Mouse (Mus musculus) embryo, embryonic 9.5 days (tissue): ENCODE data around the gene Serhl.

Source experiments
- DNase-seq: peaks from one replicate; pipeline ENCODE4 v3.0.0-alpha.2; 2017; ENCODE audit errors: extremely low spot score

The Serhl gene

DNA sequence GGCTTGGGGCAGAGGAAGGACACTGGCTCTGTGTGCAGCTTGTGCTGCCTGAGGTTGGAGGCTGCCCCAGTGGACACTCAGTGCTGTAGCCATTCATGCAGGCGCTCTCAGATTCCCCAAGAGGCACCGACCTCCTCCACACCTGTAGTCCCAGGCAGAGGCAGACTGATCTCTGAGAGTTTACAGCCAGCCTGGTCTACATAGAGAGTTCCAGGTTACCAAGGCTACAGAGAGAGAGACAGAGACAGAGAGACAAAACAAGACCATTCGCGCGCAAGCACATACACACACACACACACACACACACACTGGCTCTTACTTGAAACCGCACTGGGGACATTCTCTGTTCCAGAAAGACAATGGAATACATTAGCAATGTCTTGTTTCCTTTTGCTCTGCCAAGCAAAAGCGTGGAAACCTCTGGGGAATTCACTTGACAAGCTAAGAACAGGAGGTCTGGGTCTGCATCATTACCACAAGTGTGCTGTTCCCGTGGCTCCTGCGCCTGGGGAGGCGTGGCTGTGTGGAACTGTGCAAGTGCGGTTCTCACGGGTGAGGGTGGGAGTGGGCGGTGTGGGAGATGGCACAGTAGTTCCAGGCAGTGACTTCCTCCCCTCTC, 5.2 kb upstream of the Serhl start:
- DNase-seq: no peak

DNA sequence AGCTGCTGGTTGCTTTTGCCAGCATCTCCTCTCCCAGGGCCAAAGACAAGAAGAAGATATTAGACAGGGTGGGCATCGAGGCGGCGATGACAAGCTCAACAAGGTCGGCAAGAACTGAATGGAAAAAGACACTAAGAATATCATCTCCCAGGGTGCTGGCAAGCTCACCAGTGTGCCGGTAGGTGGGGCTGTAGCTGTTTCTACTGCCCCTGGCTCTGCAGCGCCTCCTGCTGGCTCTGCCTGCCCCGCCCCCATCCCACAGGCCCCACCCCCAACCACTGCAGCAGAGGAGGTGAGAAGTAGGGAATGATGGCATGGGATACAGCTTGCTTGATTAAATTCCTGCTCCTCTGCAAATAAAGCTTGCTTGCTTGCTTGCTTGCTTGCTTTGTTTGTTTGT, 3.4 kb upstream of the Serhl start:
- peak; percentile 55 for DNase-seq

DNA sequence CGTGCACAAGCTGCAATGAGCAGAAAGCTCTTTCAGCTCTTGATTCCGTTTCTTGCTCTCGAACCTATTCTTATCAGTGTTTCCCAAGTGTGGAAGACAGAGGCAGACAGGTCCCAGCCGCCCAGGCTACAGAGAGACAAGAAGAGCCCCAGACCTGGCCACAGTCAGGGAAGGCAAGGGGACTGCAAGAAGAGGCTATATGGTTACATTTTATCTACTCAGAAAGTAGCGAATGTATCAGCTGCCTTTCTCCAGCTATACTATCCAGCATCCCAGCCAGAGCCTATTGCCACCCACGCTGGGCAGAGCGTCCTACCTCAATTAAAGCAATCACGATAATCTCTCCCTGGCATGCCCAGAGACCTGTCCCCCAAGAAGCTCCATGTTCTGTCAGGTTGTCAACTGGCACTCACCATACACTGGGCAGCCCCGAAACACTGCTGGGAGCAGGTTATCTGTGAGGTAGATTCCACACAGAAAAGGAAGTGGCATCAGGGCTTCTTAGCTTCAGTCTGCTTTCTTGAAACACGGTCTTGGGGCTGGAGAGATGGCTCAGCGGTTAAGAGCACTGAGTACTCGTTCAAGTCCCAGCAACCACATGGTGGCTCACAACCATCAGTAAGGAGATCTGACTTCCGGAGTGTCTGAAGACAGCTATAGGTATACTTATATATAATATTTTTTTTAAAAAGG, 2.5 kb upstream of the Serhl start:
- DNase-seq: no peak

DNA sequence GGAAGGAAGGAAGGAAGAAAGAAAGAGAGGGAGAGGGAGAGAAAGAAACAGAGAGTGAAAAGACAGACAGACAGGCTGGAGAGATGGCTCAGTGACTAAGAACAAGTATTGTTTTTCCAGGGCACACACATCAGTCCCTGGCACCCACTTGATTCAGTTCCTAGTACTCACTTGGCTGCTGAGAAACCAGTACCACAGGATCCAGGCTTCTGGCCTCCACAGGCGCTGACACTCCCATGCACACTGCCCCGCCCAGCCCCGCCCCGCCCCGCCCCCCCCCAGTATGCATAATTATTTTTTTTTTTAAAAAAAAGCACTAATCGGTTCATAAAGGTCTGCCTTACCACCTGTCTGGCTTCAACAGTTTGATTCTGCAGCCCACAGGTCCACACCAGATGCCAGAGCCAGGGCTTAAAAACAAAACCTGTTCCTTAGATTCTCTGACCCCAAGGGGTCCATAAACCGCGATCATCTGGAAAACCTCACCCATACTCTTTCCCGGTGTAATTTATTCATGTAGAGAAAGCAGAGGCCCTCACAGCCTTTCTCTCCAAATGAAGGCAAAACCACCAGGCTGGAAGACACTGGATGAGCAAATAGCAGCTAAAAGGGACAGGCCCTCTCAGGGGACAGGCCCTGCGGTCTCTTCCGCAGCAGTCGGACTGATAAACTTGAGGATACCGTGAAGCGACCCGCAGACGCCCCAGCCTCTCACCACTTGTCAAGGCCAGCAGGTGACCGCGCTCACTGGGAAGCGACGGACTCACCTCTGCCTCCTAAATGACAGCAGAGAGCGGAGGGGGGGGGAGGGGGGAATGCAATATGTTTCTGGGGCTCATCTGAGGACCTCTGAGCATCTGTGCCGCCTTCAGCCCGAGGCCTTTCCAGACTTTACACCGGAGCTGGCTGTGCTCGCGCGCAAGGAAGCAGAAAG, 544 bp upstream of the Serhl start:
- DNase-seq: no peak

DNA sequence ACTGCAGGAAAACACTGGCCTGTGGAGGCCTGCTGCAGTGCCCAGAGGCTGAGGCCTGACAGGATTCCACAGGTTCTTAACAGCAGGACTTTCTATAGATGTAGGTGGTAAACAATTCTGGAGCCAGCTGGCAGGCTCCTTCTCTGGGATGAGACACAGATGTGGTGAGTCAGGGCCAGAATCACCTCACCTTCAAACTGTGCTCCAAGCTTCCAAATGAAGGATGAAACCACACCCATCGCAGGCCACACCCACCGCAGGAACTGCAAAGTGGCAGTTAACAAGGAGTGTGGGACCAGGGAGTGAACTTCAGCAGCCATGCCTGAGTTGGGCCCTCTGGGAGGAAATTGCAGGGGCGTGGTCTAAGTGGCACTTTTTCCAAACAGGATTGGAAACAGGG, 1.6 kb downstream of the Serhl start:
- DNase-seq: no peak

DNA sequence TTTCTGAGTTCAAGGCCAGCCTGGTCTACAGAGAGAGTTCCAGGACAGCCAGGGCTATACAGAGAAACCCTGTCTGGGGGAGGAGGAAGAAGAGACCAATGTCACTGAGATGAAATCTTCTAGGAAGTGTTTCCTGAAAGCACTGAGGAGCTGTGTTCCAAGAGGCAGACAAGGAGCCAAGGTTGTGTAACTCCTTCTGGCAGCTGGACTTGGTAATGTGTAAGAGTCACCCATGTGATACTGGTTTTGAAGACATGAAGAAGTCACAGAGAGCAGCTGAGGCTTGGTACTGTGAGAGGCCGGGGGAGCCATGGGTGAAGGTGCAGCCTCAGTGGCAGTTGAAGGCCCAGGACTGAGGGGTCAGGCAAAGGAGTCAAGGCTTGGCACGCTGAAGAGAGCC, 4.4 kb downstream of the Serhl start:
- DNase-seq: no peak

DNA sequence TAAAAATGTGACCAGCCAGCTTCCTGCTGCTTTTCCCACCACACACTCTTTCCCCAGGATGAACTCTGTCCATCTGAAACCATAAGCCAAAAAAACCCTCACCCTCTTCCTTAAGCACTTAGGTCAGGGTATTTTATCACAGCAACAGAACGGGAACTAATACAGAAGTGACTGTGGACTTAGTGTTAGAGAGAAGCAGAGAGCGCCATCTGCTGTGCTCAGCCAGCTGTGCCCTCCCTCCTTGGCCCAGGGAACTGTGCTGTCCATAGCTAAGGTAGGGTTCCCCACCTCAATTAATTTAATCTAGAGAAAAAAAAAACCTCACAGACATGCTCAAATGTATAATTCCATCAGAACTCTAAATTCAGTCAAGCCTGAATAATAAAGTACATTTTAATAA, 6.6 kb downstream of the Serhl start:
- DNase-seq: no peak

DNA sequence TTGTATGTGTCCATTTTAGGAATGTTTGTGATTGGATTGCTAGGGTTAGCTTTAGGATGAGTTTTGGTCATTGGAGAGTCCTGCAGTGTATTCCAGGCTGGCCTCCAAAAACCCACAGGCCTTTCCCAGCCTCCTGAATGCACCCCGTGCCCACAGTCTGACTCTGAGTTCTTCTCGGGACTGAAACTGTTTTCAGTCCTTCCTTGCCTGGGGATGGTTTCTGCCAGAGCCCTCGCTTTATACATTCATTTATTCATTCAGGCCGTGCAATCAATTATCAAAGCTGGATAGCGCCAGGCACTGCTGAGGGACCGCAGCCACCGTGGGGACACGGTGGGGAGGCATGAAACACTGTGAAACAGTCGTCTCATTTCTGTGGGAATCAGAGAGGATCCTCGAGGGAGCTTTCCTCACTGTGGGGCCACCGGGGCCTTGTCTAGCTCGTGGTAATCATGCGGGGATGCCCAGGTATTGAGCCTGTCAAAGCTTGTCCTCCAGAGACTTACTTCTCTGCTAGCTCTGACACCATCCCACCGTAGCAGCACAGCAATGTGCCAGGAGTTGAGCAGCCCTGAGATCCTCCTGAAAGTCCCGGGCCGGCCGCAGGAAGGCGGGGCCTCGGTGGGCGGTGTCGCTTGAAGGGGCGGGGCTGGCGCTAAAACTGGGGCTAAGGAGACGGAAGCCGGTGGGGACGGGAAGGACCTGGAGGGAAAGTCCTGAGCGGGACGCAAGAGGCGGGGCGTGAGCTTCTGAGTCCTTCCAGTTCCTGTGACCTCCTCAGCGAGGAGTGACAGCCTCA, 10.4 kb downstream of the Serhl start:
- peak; percentile 94 for DNase-seq

DNA sequence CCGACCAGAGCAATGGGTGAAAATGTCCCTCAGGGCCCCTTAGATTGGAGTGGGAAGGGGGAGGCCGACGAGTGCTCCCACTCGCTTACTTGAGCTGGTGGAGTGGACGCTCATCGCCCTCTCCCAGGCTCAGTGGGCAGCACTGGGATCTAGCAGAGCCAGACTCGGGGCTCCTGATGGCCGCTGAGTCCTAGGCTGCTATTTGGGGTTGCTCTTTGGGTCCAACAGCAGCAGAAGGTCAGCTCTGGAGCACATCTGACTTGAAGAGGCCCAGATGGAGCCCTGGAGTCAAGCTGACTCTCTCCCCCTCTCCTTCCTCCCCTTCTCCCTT, 11.0 kb downstream of the Serhl start:
- no peak for DNase-seq

DNA sequence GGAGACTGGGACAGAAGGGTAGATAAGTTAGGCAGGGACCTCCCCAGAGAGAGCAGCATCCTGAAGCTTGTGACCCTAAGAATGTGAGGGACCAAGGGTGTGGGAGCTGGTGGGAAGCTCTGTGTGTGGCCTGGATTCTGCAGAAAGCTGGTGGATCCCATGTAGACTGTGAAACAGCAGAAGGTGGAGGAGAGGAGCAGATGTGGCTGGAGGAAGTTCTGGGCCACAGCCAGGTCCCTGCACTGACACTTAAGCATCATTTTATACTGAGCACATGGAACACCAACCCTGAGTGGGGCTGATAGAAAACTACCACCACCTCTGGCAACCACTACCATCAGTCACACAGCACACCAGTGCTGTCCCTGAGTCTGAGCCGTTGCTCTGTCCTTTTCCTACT, 13.8 kb downstream of the Serhl start:
- DNase-seq: no peak

DNA sequence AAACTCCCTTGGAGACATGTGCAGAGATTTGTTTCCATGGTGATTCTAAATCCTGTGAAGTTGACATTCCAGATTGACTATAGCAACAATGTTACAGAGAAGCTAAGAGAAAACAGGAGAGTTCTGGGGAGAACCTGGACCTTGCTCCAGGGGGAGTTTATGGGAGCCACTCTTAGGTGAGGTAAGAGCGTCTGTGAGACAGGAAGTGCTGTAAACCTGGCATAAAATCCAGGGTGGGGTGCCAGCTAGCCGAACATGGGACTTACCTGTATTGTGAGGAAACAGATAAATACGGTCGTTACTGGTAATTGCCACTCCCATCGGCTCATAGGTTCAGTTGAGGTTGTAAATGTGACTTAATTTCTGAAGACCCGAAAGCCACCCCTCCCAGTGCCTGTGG, 17.1 kb downstream of the Serhl start:
- DNase-seq: no peak

DNA sequence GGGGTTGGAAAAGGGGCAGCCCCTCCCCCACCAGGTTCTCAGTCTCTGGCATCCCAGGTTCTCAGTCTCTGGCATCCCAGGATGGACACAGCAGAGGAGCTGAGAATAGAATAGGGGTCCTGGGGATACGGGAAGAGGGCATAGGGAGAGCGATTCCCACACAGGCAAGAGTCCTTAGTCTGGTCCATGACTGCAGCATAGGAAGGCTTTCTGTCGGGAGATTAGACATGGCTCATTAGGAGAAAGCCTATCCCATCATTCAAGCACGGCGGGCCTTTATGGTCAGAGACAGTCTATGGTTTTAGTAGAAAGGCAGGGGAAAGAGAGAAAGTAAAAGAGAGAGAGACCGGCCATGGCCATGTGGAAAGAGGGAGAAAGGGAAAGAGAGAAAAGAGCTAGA, 18.5 kb downstream of the Serhl start:
- DNase-seq: no peak

DNA sequence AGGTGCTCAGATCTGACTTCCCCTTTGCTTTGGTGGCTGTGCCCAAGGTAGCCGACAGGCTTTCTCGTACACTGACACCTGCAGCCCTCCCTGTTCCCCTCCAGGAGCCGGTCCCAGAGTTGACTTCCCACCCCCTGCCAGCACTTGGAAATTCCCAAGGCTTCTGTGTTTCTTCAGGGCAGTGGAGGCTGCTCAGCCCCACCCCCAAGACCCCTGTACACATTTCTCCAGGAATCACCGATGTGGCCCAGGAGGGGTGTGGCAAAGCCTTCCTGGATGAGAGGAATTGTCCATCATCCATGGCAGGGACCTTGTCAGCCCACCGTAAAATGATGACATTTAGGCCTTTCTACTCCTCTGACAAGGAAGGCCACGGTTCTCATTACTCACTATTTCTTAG, 22.0 kb downstream of the Serhl start:
- DNase-seq: no peak

DNA sequence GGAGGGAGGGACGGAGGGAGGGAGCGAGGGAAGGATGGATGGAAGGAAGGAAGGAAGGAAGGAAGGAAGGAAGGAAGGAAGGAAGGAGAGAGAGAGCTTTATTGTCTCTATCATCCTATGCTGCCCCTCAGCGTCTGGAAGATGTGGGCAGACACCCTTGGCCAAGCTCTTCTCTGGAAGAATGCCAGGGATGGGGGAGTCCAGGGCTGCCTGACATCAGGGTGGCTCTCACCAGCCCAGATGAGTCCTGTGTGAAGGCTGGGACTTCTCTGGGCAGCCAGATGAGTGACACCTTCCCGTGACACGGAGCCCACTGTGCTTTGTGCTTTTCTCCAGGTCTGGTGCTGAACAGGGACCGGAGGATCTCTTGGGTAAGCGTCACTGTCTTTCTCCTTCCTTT, 22.6 kb downstream of the Serhl start:
- no peak for DNase-seq

DNA sequence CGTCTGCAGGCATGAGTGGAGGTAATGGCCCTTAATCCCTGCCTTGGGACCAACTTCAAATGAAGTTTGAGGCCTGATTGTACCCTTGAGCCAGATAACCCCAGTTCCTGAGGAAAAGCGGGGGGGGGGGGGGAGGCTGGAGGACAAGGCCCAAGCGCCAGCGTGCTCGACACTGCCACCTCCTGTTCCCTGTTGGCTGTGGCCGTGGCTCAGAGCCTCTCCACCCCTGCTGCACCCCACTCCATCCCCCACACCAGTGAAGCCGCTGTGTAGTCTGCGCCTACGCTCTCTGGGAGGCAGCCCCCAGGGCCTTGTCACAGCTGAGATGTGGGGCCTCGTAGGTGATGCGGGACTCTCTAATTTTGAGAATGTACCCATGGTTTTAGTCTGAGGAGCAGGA, 23.6 kb downstream of the Serhl start:
- DNase-seq: peak; percentile 58

DNA sequence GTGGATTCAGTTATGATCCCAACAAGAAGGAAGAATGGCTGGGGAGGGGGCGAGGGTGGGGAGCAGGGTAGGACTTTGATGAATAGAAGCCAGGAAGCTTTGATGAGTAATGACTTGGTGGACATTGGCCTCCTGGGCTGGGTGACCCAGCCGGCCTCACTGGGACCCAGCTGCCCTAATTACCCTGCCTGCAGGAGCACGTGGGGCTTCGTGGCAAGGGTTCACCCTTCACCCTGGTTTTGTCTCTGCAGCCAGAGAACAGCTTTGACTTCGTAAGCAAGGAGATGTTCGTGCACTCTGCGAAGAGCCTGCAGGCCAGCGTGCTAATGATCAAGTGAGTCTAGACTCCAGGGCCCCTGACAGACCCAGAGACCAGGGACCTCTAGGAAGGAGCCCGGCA, 24.8 kb downstream of the Serhl start:
- DNase-seq: no peak

DNA sequence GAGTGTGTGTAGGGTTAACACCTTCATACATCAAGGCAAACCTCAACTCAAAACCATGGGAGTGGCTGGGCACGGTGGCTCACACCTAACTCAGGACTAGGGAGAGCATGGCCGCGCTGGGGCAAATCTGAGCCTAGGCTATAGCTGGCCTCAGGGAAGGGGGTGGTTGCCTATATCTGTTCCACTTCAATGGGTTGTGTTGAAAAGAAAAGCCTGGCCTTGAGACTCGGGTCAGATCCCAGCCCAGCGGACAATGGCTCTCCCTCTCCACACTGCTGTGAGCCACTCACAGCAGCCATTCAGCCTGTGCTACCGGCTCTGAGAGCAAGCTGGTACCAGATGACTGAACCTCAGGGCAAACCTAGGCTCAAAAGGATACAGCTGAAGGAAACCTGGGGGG, 25.8 kb downstream of the Serhl start:
- DNase-seq: peak; percentile 29

DNA sequence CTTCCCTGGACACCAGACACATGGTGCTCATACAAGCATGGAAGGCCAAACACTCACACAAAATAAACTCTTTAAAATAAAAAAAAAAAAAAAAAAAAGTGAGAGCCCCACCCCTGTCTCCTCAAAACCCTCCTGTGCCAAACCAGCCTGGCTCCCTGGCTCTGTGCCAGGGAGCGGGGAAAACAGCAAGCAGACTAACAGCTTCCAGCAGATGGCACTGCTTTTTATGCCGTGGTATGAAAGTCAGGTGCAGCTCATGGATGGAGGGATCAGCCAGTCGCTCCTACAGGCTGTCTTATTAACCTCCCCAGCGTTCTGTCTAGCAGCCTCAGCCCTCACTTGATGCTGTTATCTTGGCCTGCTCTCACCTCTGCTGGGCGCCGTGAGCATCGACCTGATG, 29.1 kb downstream of the Serhl start:
- no peak for DNase-seq

DNA sequence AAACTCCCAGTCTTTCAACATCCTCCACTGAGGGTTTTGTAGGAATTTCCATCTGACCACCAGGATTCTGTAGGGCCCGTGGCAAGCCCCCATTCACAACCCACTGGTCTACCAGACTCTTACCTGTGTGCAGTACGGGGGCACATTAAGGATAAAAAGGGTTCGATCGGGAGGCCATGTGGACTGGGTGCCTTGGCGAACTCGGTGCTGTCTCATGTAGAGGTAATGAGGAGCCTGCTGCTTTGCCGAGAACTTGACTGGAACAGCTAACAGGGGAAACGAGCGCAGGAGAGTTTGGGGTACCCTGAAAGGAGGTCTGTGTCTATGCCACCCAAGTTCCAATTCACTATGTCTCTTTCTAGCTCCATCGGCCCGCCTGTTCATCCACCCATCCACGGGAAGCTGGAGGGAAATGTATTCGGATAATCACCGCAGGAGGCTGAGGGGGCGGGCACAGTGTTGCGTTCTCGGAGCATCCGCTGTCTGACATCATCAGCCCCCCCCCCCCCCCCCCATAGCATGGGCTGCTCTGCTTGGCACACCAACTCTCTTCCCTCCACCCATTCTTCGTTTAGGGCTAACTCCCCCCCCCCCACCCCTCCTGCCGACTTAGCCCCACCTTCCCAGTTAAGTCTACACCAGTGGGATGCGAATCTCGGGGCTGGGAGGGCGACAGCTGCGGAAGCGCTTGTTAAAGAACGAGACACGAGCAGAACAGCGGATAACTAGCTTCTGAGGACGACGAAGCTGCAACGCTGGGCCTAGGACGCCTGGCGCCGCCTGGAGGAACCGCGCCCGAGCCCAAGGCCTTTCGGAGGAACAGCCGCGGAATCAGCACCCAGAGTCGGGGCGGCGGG, 32.6 kb downstream of the Serhl start:
- DNase-seq: peak; percentile 71

DNA sequence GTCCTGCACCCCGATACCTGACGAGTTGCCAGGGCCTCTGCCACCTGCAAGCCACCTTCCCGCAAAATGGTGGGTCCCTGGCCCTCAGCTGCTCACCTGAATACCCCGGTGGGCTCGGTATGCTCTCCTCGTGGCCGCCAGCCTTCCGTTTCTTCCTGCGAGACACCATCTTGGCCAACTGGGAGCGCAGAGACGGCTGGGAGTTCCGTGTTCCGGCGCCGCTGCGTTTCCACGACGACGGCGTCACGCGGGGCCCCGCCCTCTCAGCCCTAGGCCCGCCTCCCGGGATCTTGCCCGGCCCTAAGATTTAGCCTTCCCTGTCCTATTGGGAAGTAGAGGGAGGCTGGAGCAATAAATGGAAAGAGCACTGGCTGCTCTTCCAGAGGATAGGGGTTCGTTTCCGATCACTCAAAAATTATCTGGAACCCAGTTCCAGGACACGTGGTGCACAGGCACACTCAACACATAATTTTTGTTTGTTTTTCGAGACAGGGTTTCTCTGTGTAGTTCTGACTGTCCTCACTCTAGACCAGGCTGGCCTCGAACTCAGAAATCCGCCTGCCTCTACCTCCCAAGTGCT, 33.4 kb downstream of the Serhl start, which contains the start of gene Rrp7a:
Rrp7a (minus strand) TSS at position 236 of the 580 bp plus-strand sequence.
- peak; percentile 94 for DNase-seq

DNA sequence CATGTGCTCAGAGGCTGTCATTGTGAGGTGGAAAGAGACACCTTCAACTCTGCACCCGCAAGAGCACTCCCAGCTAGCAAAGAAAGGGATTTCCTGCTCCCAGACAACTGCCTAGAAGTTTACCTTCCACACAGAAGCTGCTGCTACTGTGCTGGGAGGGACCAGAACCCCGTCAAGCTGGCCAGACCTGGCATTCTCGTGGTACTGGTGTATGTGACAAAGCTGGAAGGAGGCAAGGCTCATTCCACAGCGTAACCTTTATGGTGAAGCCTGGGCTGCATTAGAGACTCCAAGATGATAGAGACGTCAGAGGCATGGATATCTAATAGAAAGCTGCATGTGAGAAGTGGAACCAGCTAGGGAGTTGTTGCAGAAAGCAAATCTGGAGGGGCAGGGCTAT, 35.3 kb downstream of the Serhl start:
- no peak for DNase-seq
